Mouse (Mus musculus) gastrocnemius, postnatal 4 days (tissue): ENCODE data around the gene Pklr. TPM values are rescaled to one million over a fixed set of nuclear protein-coding genes. Genes with fewer than 3 reads are reported as not detected.

Experiments
- DNase-seq, 2 experiments: peaks; one replicate each; pipeline ENCODE4 v3.0.0; 2021 to 2022; ENCODE audit warnings: low spot score in 2 of 2, mixed read lengths in 2 of 2
- long read RNA-seq, 2 experiments: library from polyadenylated mRNA; stranded (forward); transcript quantifications; one replicate each; pipeline ENCODE4 v2.0.0; 2021
- total RNA-seq, 2 experiments: library from RNA; stranded (reverse); gene quantifications; 2 replicates each; pipeline ENCODE4 v1.2.3; 2021

Gene Pklr
- 1 to 10 TPM in 1 of 2 experiments, not detected in 1; 1.1 TPM for total RNA-seq
- long read RNA-seq, experiment 1, result 0 reads
- long read RNA-seq, experiment 2, result 0 reads

- no peak for DNase-seq
Observed at GRCm38 (mm10) chr3:89135958-89136357, at the start of gene Pklr. Gene Pklr, plus strand, starts transcription at chr3:89136142.

GRCm38 (mm10) chr3:89087338-89088110, 48.4 kb upstream of the Pklr start:
- peak; percentile 58 to 80 for DNase-seq

GRCm38 (mm10) chr3:89088974-89089373, 47.0 kb upstream of the Pklr start:
- no peak for DNase-seq

- peak; percentile 53 to 82 for DNase-seq
Observed at GRCm38 (mm10) chr3:89089882-89090591, 45.9 kb upstream of the Pklr start.

- DNase-seq, result peak; percentile 86 to 87
Observed at GRCm38 (mm10) chr3:89090694-89091655, 45.0 kb upstream of the Pklr start.

- DNase-seq, result no peak
Observed at GRCm38 (mm10) chr3:89091811-89092508, 44.0 kb upstream of the Pklr start.

- no peak for DNase-seq
Observed at GRCm38 (mm10) chr3:89092509-89093090, 43.3 kb upstream of the Pklr start.

- peak; percentile 80 to 82 for DNase-seq
Observed at GRCm38 (mm10) chr3:89093175-89093574, 42.8 kb upstream of the Pklr start, which contains the start of gene Rusc1. Gene Rusc1, minus strand, starts transcription at chr3:89093311.

GRCm38 (mm10) chr3:89094021-89094420, 41.9 kb upstream of the Pklr start:
- no peak for DNase-seq

GRCm38 (mm10) chr3:89100811-89101210, 35.1 kb upstream of the Pklr start, which contains the start of gene Gm43738:
Gene Gm43738, minus strand, starts transcription at chr3:89101099.
- DNase-seq, result peak in 1 of 2 experiments; percentile 28

- peak in 1 of 2 experiments; percentile 23 for DNase-seq
Observed at GRCm38 (mm10) chr3:89101459-89101811, 34.5 kb upstream of the Pklr start.

GRCm38 (mm10) chr3:89101812-89102494, 34.0 kb upstream of the Pklr start, which contains the start of gene Fdps:
Gene Fdps, minus strand, starts transcription at chr3:89101959.
- peak; percentile 79 to 93 for DNase-seq

GRCm38 (mm10) chr3:89102495-89103290, 33.2 kb upstream of the Pklr start:
- no peak for DNase-seq

- no peak for DNase-seq
Observed at GRCm38 (mm10) chr3:89103291-89103595, 32.7 kb upstream of the Pklr start.

- DNase-seq, result no peak
Observed at GRCm38 (mm10) chr3:89106881-89107280, 29.1 kb upstream of the Pklr start.

GRCm38 (mm10) chr3:89107545-89107944, 28.4 kb upstream of the Pklr start:
- no peak for DNase-seq

GRCm38 (mm10) chr3:89108146-89108545, 27.8 kb upstream of the Pklr start:
- DNase-seq, result no peak

- no peak for DNase-seq
Observed at GRCm38 (mm10) chr3:89113058-89113457, 22.9 kb upstream of the Pklr start.

GRCm38 (mm10) chr3:89115522-89115921, 20.4 kb upstream of the Pklr start:
- DNase-seq, result no peak
